Mouse (Mus musculus) gastrocnemius, postnatal 36 days (tissue): Measurements from ENCODE around the gene Glod4. TPM values are rescaled to one million over a fixed set of nuclear protein-coding genes. Genes with fewer than 3 reads are reported as not detected.

Source experiments
- DNase-seq, 2 experiments: peaks; one replicate each; pipeline ENCODE4 v3.0.0; 2022
- intact Hi-C: fragments of 180-260 bp; cut with DNase I; formaldehyde crosslinking; loops from one replicate; pipeline ENCODE4 v1.15.1; 2025
- long read RNA-seq, 2 experiments: library from polyadenylated mRNA; stranded (forward); transcript quantifications; one replicate each; pipeline ENCODE4 v2.0.0; 2021
- total RNA-seq, 2 experiments: library from RNA; stranded (reverse); gene quantifications; 2 replicates each; pipeline ENCODE4 v1.2.3; 2021

The Glod4 gene
- 10 to 100 TPM; 16.6 to 17.2 TPM for total RNA-seq
- long read RNA-seq, experiment 1, transcript Glod4-201 (9 exons, 1,434 nt) = major isoform, 29 of 33 reads
- long read RNA-seq, experiment 1, partial matches to known transcripts = 1 of 33 reads
- long read RNA-seq, experiment 1, other reads (novel, unspliced or antisense) = 3 of 33 reads
- long read RNA-seq, experiment 2, transcript Glod4-201 (9 exons, 1,434 nt) = major isoform, 24 of 31 reads
- long read RNA-seq, experiment 2, partial matches to known transcripts = 2 of 31 reads
- long read RNA-seq, experiment 2, other reads (novel, unspliced or antisense) = 5 of 31 reads

DNA sequence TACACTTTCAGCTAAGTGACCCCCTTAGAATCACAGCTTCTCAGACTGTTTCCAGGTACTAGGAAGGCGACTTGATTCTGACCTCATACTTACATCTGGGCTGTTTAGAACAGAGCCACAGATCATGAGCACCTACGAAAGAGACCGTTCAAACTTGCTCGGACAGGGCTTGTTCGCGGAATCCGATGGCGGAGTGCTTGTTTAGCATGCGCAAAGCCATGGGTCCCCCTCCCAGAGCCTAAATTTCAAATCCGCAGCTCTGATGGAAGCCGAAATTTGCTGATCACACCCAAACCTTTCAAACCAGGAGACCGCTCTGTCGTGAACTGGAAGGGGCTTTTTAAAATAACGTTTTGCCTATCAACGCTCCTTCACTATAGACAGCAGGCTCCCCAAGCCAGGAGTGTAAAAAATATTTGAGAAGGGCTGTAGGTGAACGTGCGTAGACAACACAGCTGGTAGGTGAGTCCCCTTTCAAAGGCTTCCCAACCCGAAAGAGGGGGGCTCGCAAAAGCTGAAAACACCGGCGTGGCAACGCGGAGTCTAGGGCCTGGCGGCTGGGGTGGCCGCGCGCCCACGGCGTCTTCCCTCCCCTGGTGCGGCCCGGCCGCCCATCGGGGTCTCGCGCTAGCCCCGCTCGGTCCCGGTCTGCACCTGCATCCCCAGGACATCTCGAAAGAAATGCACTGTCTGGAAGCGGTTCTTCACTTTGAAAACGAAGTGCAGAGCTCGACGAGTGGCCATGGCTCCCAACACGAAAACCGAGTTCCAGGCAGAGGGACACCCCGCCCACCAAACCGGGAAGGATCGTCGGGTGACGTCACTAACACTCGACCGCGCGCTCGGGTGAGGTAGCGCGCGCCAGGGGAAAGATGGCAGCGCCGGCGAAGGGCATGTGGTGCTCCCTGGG lies at the start of gene Glod4, which contains the start of gene Mrm3:
TSS of gene Glod4 (minus strand) at position 825 of the 910 bp plus-strand sequence.
TSS of gene Mrm3 (plus strand) at position 815 of the 910 bp plus-strand sequence.
- intact Hi-C loops = no loop called here
- peak; percentile 89 to 90 for DNase-seq

DNA sequence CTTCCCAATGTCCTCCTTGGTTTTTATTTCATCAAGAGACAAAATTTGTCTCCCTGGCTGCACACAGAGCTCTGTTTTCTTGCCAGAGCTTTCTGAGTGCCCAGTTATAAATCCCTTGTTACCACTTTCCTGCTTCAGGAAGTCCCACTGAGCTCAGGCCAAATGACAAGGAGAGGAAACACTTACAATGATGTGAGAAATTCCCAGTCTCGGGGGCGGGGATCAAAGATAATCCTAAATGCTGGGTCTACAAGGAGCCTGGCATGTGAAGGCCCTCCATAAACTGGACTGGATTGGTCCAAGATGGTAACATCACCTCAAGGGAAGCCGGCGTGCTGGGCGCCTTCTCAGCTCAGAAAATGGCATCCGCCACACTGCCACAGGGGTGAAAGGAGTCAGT lies 49.3 kb upstream of the Glod4 start:
- intact Hi-C loops = no loop called here
- no peak for DNase-seq

DNA sequence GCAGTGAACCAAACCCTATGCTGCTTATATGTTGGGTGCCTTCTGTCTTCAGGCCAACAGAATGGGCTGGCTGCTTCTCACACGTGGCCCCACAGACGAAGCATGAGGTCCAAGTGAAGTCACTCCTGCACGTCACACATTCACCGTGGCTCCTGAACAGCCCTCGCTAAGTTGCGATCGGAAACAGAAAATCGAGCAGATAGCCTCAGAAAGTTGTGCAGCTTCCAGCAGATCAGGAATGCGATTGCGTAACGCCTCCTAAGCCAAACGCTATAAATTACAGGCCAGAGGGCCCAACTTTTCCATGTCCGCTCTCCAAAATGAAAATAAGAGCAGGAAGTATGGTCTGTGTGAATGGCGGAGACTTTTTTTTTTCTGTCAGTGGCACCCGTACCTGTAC lies 48.9 kb upstream of the Glod4 start:
- peak; percentile 55 to 60 for DNase-seq
- intact Hi-C loops = no loop called here

DNA sequence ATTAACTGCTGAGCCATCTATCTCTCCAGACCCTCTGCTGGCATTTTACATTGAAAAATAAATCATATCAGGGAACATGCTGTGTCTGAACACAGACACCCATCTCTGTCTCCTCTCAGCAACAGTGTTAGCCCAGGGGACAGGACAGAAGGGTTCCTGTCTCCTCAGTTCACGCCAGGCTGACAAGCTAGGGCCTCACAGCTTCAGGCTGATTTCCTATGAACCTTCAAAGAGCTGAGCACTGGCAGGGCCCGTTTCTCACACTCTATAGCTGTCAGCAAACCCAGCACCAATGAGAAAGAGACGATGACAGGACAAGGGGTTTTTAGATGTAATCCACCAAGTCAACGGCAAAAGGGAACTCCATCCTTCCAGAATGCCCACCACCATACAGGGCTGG lies 48.4 kb upstream of the Glod4 start:
- intact Hi-C loops = no loop called here

DNA sequence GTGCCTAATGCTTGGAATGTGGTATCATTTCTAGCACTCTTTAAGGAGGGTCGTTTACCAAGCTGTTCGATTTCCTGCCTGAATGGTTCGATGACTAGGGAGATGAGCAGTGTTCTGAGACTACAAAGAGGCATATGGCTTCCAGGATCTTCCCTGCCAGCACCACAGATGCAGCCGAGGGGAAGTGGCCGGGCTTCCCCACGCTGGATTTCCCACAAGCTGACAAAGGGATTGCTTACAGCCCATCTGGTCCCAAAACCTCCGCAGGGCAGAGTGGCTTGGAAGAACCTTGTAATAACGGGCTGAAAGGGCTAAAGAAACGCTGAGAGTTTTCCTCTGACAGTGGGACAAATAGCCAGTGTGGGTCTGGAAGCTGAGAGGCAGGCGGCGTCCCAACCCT lies 46.8 kb upstream of the Glod4 start:
- intact Hi-C loops = no loop called here
- no peak for DNase-seq

More for the DNA sequence above, 48.4 kb upstream of the Glod4 start:
- no peak for DNase-seq

DNA sequence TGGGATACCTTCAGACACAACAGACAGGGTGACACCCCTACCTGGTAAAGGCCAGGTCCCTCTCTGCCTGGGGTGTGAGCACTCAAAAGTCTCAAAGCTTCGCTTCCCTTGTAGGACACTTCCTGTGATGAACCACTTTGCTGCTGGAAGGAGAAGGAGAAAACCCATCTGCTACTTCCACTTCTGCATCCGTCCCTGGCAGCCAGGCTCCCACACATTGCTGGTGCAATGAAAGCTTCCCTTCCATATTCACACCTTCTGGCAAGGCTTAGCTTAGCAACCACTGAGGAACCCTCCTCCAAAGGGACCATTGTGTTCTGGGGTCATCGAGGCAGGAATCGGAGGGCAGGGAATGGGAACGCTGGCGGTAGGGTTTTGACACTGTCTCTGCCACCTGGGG lies 45.1 kb upstream of the Glod4 start:
- intact Hi-C loops = no loop called here
- DNase-seq = no peak

DNA sequence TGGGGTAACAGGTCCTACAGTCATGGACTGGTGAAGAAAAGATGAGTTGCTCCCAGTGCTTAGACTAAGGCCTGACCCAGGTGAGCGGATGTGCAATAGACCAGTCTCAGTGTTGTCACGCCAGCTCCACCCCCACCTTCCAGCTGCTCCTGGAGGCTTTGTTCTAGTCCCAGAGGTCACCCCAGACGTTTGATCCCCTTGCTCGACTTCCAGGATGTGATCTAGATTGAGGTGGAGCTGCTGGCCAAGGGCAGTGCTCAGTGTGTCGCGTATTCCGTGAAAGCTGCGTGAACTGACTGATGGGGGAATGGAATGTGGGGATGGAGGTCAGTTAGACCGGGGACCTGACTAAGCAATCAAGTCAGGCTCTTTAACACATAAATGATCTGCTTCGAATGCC lies 43.8 kb upstream of the Glod4 start:
- DNase-seq = no peak
- intact Hi-C loops = no loop called here

DNA sequence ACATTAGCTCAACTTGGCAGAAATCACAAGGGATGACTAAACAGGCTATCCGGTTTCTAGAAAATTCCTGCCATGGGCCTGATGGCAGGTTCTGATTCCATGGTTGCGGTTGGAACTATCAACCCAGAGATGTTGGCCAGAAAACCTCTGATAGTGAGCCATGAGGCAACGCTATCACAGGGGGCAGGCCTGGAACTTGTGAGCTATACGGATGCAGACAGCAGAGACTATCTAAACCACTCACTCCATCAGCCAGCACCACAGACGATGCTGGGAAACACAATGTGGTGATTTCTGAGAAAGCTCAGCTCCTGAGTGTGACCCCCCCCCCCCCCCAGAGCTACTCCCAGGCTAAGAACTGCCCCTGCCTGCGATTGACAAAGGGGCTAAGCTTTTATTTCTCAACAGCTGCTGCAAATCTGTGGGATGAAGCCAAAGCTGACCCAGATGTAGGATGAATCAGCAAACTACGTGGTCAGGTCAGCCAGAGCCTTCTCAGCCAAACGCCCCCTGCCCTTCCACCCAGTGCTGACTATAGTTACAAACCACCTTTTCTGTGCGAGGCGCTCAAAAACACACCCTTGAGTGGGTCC lies 43.1 kb upstream of the Glod4 start:
- intact Hi-C loops = no loop called here
- no peak for DNase-seq

DNA sequence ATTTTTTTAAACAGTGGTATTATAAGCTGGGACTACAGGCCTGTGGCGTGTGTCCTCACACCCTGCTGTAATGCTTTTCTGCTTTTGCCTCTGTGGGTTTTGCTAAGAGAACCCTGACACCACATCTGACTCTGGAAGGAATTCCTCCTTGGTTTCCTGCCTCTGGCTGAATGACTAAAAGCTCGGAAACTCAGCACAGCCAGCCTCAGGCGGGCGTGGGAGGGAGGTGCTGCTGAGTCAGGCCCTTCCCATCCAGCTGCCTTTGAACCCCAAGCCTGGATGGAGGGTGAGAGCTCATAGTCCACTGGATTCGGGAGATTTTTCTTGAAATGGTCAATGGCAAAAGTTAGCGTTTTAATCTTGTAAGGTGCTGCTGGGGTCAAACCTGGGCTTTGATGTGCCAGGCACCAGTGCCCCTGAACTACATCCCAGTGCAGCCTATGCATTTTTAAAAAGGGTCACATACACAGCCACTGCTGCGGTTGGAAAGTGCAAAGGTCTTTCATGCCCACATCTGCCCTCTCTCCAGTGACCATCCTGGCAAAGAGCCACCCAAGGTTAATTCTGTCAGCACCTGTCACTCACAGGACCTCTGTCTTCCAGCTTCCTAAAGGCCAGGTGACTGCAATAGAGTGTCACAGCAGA lies 42.0 kb upstream of the Glod4 start:
- DNase-seq = peak in 1 of 2 experiments; percentile 52
- intact Hi-C loops = no loop called here

DNA sequence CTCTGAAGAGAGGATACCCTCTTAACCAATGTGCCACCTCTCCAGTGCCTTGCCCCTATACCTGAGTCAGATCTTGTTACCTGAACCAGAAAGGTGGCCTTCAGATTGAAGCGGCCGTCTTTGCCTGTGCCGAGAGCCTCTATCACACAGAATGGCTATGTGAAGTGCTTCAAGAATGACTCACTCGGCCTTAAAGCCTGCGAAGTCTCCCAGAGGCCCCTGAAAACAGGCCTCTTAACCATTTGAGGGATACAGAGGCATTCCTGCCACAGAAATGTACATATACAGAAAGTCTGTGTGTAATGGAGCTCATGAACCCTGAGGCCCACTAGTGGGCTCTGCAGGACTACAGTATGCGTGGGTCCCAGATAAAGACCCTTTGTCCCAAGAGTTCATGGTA lies 40.3 kb upstream of the Glod4 start:
- intact Hi-C loops = no loop called here
- no peak for DNase-seq

DNA sequence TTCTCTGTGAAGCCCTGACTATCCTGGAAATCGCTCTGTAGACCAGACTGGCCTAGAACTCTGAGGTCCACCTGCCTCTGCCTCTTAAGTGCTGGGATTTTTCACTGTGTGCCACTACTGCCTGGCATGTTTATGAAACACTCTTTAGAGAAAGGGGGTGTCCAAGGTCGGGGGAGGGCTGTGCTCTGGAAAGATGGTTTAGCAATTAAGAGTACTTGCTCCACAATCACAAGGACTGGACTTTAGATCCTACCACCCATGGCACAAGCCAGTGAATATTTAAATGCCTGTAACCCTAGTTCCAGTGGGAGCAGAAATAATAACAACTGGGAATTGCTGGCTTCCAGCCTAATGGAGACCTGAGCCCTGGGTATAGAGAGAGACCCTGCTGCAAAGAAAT lies 36.4 kb upstream of the Glod4 start:
- intact Hi-C loops = no loop called here
- DNase-seq = no peak

DNA sequence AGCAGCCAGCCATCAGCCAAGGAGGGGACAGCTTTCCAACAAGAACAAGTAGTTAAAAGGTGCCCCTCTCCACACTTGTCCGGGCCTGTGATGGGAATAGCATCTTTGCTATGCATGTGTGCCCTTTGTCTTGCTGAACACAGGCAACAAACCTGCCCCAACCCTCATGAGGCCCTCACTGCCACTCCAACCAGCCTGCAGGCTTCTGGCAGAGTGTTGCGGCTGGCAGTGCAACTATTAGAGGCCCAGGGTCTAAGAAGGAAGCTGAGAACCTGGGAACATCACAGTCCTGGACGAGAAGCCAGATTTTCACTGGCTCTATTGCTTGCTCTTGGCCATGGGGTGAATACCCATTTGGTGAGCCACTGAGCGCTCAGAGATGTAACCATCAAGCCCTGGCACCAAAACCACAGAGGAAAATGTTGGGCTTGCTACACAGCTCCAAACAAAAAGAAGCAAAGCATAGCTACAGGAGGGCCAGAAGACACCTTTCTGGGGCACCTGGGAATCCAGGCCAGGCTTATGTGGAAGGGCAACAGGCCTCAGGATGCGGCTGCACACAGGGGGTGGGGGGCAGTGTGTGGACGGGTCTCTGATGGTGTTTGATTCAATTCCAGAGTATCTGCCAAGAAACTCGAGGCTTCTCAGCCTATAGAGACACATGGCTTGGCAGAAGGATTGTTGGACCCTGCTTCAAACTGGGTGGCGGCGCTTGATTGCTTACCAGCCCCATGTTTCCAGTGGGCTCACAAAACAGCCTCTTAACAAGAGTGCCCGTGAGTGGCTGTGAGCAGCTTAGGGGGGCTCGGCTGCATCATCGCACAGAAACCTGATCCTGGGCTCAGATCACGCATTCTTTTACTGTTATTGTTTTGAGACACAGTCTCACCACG lies 35.7 kb upstream of the Glod4 start:
- no peak for DNase-seq
- intact Hi-C loops = no loop called here

DNA sequence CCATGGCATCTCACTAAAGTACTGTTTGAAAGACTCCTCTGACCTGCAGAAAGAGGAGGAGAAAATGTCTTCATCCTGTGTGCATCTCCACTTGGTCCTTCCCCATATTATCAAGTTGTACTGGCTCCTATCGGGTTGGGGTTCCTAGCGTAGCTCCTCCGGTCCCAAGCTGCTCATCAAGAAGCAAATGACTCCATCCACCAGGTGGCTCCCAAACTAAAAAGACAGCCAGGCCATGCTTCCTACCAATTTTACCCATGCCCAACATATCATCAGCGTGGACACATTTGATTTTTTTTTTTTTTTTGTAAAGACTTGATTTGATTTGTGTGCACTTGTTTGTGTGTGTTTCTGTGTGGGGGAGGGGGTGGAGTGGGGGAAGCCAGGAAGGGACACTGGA lies 28.9 kb upstream of the Glod4 start:
- intact Hi-C loops = loop anchor here (5.0 kb wide), 1 partner anchor 125 kb away; the partner anchor contains the start of gene Nxn
- no peak for DNase-seq

DNA sequence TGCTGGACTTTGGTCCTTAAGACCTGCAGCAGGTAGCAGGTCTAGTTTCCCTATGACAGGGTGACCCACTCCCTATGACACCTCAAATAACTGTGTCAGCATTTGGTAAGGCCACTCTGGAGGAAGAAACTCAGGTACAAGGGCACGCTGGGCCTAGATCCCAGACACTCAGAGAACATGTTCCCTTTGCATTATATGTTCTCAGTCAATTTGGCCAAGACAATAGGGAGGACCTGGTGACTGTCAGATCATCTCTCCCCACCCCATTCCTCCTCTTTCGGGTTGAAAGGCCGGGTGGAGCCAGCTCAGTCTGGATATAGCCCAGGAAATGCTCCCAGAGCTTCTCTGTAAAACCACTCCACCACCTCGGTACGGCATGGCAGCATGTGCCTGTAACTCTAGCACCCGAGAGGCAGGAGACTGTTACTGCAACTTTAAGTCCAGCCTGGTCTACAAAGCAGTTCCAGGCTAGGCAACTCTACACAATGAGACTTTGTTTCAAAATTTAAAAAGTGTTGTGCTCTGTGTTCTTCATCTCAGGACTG lies 25.1 kb upstream of the Glod4 start:
- DNase-seq = no peak
- intact Hi-C loops = no loop called here

DNA sequence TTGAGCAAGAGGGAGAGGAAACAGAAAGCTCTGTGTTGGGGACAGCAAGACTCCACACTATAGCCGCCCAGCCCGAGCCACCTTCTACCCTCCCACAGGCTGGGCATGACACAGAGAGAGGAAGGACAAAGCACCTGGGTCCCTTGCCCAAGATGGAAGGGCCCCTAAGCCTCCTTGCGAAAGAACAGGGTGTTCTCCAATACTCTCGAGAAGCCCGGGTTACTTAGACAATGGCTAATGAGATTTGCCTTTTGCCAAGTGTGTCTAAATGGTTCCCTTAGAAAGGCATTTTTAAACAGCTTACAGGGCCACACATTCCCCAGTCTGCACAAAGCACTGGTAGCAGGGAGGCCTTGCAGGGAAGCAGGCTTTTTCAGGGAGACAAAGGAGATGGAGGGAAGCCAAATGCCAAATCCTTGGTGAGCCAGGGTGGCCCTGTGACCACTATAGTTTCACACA lies 24.5 kb upstream of the Glod4 start:
- no peak for DNase-seq
- intact Hi-C loops = no loop called here

DNA sequence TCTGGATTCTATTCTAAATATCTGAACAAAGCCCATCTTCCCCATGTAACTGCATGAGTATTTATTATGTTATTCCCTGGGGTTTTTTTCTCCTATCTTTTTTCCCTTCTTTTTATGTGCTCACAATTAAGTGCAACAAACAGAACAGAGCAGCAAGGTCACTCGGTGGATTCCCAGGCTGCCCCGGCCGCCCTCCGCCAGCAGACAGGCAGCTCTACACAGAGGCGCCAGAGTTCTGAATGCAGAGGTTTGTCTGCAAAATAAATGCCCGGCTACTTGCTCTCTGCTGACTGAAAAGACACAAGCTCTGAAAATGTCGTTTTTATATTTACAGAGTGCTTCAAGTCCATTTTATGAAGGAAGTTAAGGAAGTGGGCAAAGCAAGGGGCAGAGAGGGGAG lies 24.0 kb upstream of the Glod4 start:
- DNase-seq = no peak
- intact Hi-C loops = no loop called here

DNA sequence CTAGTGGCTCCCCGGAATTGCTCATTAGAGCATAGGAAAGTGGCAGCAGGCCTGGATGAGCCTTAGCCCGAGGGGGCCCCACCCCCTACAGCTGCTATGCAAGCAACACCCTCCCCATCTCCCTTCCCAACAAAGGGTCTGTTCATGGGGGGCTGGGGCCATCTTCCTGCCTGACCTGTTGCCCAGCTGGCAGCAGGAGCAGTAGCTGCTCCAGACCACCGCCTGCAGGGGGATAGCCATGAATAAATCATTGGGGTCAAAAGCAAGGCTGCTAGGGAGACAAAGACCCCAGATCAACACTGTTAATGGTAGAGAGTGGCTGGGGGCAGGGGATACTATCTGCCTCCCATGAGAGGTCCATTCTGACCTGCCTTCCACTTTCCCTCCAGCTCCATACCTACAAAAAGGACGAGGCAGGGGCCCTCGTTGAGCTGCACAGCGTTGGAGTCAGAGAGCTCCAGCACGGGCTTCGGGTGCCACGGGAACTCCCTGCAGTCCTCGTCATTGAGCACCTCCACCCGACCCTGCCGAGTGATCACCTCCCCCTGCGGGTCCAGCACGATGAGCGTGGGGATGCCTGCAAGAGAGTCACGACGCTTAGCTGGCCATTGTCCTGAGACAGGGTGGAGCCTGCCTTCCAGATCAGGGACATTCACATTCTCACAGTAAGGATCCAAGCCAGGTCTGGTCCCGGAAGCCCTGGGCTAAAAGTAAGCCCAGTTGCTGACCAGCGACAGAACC lies 19.3 kb upstream of the Glod4 start:
- DNase-seq = no peak

DNA sequence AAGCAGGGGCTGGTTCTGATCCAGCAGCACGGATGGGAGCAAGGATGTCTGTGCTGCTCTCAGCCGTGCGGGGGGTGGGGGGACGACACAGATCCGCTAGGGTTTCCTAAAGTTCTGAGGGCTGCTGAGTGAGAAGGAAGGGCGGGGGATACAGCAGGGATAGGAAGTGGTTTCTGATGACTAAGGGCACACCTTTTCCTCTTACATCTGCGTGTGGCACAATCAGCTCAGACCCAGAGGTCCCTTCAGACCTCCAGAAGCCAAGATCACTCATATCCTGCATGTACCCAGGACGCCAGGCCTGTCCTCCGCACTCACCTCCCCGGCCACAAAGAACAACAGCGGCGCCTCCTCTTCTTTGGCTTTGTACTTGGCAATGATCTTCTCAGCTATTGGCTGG lies 17.7 kb upstream of the Glod4 start:
- no peak for DNase-seq
- intact Hi-C loops = no loop called here

More for the DNA sequence above, 19.3 kb upstream of the Glod4 start:
- intact Hi-C loops = no loop called here
